Mouse (Mus musculus): Measurements from ENCODE around the gene Ccdc89.

Ccdc89 gene

GRCm38 (mm10) chr7:90475793-90476312 is 49.5 kb downstream of the Ccdc89 start, which contains the start of gene Tmem126b:
Gene Tmem126b (minus strand): TSS chr7:90476001.
- peak; percentile 99 for DNase-seq

GRCm38 (mm10) chr7:90476313-90477245 is 50.2 kb downstream of the Ccdc89 start, which contains the start of gene Dlg2:
Gene Dlg2 (plus strand): TSS chr7:90476672.
- DNase-seq, result no peak
